Mouse (Mus musculus): ENCODE results near the gene Ankzf1. TPM values are rescaled to one million over a fixed set of nuclear protein-coding genes. Genes with fewer than 3 reads are reported as not detected.
A peak's percentile ranks its signal among the peaks of the same experiment; 100 is the strongest.
"Not testable (repeated sequence)": the region's sequence is repeated elsewhere in the genome, so short reads cannot be mapped to it uniquely, and the experiment has no call there.

Ankzf1 gene
- total RNA-seq, 2 experiments from 2014 or later: 3.6 to 3.7 TPM

DNA sequence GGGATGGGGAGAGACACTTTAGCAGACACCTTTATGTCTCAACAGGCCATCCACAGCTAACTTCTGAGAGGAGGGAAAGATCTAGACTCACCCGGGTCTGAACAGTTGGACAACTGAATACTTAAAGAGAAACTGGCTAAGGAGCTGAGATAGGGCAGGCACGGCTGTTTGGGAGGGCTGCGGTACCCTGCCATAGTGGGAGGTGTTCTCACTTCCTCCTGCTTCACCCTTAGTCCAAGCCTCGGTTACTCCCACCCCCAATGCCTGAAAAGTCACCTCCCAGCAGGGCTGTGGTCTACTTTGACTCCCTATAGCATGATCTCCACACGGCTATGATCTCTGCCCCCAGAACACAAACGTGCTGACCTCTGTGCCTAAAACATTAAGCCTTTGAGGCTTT lies 31.6 kb downstream of the Ankzf1 start:
- DNase-seq (ENCODE audit: low spot score): no peak

GRCm38 (mm10) chr1:75225473-75225872 lies 33.5 kb downstream of the Ankzf1 start:
- DNase-seq (ENCODE audit: low spot score): no peak

DNA sequence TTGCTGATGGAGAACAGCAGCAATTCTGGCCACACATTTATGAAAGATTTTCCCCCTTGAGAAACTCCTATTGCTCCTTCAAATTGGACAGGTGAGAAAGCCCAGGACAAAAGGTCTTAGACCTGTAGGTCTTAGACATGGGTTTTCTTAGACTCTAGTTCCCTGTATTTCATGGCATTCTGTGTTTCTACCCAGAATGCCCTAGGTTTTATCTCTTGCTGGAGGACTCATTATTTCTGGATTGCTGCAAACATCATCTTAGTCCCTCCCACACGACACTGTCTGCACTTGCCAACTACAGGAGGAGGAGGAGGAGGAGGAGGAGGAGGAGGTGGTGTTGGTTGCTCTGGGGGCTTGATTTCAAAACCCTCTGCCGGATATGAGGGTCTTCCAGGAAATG lies 34.2 kb downstream of the Ankzf1 start:
- DNase-seq (ENCODE audit: low spot score): no peak

DNA sequence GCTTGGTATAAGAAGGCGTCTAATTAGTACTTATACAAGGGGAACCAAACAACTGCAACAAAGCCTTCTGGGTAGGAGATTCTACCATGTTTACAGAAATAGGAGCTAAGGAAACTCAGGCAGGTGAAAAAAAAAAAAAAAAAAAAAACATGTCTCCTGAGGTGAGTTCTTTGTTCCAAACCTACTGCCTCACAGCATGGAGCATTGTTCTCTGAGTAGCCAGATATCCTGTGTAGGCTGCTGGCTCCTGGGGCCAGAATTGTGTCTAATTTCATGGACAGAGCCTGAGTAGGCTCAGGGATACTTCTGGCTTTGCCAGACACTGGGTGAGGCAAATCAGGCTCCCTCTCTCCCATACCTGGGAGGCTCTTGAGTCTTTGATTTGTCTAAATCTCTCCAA lies 35.7 kb downstream of the Ankzf1 start:
- DNase-seq (ENCODE audit: low spot score): no peak

- no peak for DNase-seq (ENCODE audit: low spot score)
Observed at GRCm38 (mm10) chr1:75229158-75229557, 37.2 kb downstream of the Ankzf1 start.

DNA sequence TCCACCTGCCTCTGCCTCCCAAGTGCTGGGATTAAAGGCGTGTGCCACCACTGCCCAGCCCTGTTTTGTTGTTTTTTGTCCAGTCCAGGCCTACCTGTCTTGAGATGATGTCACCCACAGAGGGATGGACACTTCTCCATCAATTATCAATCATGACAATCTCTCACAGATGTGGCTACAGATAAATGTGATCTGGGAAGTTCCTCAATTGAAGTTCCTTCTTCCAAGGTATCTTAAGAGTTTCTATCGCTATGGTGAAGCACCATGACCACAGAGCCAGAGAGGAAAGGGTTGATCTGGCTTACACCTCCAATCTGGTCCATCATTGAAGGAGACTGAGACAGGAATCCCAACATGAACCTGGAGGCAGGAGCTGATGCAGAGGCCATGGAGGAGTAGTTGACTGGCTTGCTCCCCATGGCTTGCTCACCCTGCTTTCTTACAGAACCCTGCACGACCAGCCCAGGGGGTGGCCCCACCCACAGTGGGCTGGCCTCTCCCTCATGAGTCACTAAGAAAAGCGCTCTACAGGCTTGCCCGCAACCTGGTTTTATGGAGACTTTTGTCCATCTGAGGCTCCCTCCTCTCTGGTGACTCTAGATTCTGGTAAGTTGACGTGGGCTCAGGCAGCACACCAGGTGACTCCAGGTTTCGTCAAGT lies 38.5 kb downstream of the Ankzf1 start:
- no peak for DNase-seq (ENCODE audit: low spot score)

GRCm38 (mm10) chr1:75231224-75231623 lies 39.3 kb downstream of the Ankzf1 start:
- DNase-seq (ENCODE audit: low spot score): no peak

- DNase-seq (ENCODE audit: low spot score): no peak
Observed at GRCm38 (mm10) chr1:75231664-75232152, 39.8 kb downstream of the Ankzf1 start, which contains the start of gene A630095N17Rik. TSS of gene A630095N17Rik (minus strand) at chr1:75232102.

DNA sequence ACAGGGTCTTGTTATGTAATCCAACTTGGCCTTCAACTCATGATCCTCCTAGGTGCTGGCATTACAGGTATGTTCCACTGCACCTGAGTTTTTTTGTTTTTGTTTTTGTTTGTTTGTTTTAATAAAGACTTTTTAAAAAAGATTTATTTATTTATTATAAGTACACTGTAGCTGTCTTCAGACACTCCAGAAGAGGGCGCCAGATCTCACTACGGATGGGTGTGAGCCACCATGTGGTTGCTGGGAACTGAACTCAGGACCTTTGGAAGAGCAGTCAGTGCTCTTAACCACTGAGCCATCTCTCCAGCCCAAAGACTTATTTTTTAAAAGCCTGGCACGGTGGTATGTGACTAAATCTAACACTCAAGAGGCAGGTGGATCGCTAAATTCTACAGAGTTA lies 40.5 kb downstream of the Ankzf1 start:
- DNase-seq (ENCODE audit: low spot score): not testable (repeated sequence)

- DNase-seq (ENCODE audit: low spot score): peak; percentile 66
Observed at GRCm38 (mm10) chr1:75234606-75235005, 42.7 kb downstream of the Ankzf1 start.

GRCm38 (mm10) chr1:75236117-75237050 lies 44.4 kb downstream of the Ankzf1 start, which contains the start of gene Dnajb2:
TSS of gene Dnajb2 (plus strand) at chr1:75236406.
- DNase-seq (ENCODE audit: low spot score): peak; percentile 93

DNA sequence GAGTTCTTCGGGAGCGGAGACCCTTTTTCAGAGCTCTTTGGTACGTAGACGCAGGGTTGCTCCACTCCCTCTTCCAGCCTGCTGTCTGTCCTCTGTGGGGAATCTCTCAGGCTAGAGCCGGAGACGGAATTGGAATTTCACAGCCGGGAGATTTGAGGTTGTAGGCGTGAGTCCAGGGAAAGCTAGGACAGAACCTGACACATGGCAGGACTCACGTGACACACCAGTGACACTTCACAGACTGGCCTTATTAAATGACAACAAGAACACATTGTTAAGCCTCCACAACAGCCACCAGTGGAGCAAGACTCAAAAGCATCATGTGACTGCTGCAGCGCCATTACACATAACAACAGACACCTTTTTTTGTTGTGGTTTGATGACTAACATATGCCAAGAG lies 47.6 kb downstream of the Ankzf1 start:
- DNase-seq (ENCODE audit: low spot score): no peak

DNA sequence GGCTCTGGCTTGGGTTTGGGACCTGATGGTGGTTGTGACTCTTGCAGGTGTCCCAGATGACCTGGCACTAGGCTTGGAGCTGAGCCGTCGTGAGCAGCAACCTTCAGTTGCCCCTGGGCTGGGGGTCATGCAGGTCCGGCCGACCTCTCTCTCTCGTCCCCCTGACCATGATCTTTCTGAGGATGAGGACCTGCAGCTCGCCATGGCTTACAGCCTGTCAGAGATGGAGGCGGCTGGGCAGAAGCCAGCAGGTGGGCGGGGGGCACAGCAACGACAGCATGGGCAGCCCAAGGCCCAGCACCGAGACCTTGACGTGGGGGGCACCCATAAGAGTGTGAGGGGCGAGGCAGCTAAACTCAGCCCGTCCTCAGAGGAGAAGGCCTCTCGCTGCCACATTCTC lies 51.5 kb downstream of the Ankzf1 start:
- no peak for DNase-seq (ENCODE audit: low spot score)

DNA sequence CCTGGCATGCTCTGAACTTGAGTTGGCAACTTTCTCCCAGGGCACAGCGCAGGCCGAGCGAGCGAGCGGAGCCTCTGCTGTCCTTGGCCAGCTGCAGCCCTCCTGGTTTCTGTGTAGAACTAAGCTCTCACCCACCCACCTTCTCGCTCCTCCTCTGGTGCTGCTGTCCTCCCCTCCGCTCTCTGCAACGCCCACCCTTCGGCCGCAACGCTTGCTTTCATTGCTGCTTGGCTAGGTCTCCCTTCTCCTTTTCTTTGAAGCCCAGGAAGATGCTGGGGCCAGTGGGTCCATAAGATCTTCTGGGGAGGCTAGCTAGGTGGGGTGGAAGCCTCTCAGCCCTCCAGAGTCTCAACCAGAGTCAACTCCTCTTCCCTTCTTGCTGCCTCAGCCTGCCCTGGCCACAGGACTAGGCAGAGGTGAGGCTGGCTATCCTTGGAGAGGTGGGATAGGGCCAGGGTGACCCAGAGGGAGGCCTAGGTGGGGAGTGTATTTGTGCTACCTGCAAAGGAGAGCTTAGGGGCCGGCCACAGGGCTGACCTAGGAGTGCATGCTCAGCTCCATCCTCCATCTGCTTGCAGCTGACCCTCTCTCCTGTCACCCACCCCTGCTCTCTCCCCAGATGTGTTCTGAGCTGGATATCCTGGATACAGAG lies 52.4 kb downstream of the Ankzf1 start:
- no peak for DNase-seq (ENCODE audit: low spot score)

DNA sequence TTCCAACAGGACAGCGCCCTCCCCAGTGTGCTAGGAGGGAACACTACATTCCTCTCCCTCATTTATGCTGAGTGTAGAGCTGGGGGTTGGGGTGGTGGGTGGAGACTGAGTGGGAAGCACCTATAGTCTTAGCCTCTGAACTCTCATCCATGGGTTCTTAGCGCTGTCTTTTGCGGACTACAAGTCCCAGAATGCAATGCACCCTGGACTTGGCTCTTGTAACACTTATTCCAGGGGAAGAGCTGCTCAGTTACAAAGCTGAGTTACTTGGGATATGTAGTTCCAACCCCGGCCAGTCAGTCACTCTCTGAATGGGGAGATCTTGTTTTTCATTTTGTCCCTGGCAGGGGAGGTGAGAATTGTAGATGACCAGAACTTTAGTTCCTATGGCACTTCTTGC lies 52.9 kb downstream of the Ankzf1 start:
- DNase-seq (ENCODE audit: low spot score): peak; percentile 66

DNA sequence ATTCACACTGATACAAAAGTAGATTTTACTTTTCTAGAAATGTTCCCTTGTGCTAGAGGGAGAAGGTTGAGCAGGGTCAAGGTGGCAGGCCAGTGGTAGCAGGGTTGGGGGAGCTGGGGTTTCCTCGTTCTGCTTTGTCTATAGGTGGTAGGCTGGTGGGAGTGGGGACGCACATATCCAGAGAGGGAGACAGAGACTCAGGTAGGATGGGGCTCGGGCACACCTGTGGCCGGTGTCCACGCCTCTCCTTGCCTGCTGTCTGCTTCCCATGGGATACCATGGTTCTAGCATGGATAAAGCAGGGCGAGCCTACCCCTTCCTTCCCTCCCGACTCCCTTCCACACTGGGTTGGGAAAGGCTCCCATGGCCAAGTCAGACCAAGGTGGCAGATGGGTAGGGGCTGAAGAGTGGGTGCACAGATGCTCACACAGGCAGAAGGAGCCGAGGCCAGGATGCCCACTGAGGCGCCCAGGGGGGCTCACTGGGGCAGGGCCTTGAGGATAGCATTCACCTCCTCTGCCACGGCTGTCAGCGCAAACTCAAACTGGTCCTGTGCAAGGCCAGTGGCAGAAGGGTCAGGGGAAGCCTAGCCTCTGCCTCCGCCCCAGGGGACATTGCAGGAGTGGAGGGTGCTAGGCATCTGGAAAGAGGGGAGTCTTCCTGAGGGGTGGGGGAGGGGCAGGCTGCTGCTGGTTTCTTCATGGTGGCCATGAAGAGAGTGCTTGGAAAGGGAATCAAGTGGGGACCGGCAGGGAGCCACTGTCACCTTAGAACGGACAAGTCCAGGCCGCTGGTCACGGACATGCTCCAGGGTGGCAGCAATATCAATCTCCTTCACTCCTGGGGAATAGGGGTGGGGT lies 55.4 kb downstream of the Ankzf1 start:
- DNase-seq (ENCODE audit: low spot score): no peak

DNA sequence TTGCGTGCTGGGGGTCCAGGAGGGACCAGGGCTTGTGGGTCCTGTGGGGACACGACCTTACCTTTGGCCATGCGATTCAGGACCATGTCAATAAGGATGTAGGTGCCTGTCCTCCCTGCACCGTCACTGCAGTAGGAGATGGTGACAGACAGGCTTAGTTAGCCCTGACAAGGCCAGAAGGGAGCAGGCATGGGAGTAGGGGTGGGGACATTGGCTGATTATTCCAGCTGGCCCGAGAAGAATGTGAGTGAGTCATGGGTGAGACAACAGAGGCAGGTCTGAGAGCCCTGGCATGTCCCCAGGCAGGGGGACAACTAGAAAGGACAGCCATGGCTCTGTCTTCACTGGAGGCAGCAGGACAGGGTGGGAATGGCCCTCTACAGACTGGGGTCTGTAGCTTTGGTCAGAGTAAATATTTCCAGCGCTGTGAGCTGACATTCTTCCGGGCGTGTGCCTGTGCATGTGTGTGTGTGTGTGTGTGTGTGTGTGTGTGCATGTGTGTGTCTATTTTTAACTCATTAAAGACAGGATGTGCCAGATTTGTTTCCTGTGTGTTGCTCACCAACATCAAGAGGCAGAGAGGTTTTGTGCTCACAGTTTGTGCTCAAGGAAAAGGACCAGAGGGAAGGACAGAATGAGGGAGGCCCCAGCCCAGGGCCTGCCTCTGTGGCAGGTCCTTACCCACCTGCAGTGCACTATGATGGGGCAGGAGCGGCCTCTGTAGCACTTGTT lies 56.3 kb downstream of the Ankzf1 start:
- peak; percentile 56 for DNase-seq (ENCODE audit: low spot score)

Measured in gastrocnemius, adult 18-20 months (tissue).